Mouse (Mus musculus) stomach, embryonic 14.5 days (tissue): ENCODE data around the gene Rcsd1. TPM values are rescaled to one million over a fixed set of nuclear protein-coding genes. Genes with fewer than 3 reads are reported as not detected.

Experiments used
- ATAC-seq: fragments of 200-750 bp; cut with Nextera tagmentation; 2 replicates; pipeline ENCODE4 v1.8.0; 2017; ENCODE audit warnings: low read depth, moderate TSS enrichment; ENCODE audit not compliant: insufficient number of reproducible peaks, insufficient read depth, low FRiP score
- H3K27ac ChIP-seq: fragments of 300-500 bp; sonication (generic); 2 replicates; pipeline ENCODE4 v1.5.1; 2014; ENCODE audit warnings: mild to moderate bottlenecking, low read length, moderate library complexity, mixed read lengths
- H3K27me3 ChIP-seq: fragments of 300-500 bp; sonication (generic); 2 replicates; pipeline ENCODE4 v1.6.1; 2014; ENCODE audit warnings: low read length, control low read depth, mixed read lengths; ENCODE audit not compliant: control insufficient read depth, insufficient read depth
- H3K36me3 ChIP-seq: fragments of 300-500 bp; sonication (generic); 2 replicates; pipeline ENCODE4 v1.6.1; 2014; ENCODE audit warnings: mild to moderate bottlenecking, control low read depth, low read length, moderate library complexity, mixed read lengths; ENCODE audit not compliant: control insufficient read depth, insufficient read depth
- H3K4me1 ChIP-seq: fragments of 300-500 bp; sonication (generic); 2 replicates; pipeline ENCODE4 v1.6.1; 2014; ENCODE audit warnings: low read length, control low read depth, mixed read lengths; ENCODE audit not compliant: control insufficient read depth, insufficient read depth
- H3K4me2 ChIP-seq: fragments of 300-500 bp; sonication (generic); replicated peaks from 2 replicates; pipeline ENCODE4 v1.6.1; 2014; ENCODE audit warnings: low read depth, low read length, control low read depth
- H3K4me3 ChIP-seq: fragments of 300-500 bp; sonication (generic); 2 replicates; pipeline ENCODE4 v1.5.1; 2014; ENCODE audit warnings: low read depth, low read length, control low read depth
- H3K9ac ChIP-seq: fragments of 300-500 bp; sonication (generic); replicated peaks from 2 replicates; pipeline ENCODE4 v1.6.1; 2014; ENCODE audit warnings: low read depth, mild to moderate bottlenecking, control low read depth, low read length, moderate library complexity, mixed read lengths
- H3K9me3 ChIP-seq: fragments of 300-500 bp; sonication (generic); 2 replicates; pipeline ENCODE4 v1.6.1; 2016; ENCODE audit warnings: low read depth, low read length, control low read depth; ENCODE audit not compliant: control insufficient read depth
- WGBS: fragments of 180-500 bp; shearing (Covaris S2); extraction: QIAGEN DNeasy Blood & Tissue Kit; methylation state at CpG from one replicate; pipeline ENCODE4 v1.1.7; 2014; 5-methylcytosine and 5-hydroxymethylcytosine counted together
- microRNA-seq: library from miRNA; unstranded; fragments of <30 nt; microRNA quantifications from one replicate; pipeline ENCODE4, GENCODE M21; 2016
- polyA plus RNA-seq: library from polyadenylated mRNA; unstranded; fragments of >200 nt; fragmentation: Nextera tagmentation; extraction: Ambion mirVana; gene quantifications from 2 replicates; pipeline ENCODE4 v1.2.1, GENCODE M21; 2014

Gene Rcsd1
- polyA plus RNA-seq, 1 experiment from 2014 or later, result 44.0 TPM

DNA sequence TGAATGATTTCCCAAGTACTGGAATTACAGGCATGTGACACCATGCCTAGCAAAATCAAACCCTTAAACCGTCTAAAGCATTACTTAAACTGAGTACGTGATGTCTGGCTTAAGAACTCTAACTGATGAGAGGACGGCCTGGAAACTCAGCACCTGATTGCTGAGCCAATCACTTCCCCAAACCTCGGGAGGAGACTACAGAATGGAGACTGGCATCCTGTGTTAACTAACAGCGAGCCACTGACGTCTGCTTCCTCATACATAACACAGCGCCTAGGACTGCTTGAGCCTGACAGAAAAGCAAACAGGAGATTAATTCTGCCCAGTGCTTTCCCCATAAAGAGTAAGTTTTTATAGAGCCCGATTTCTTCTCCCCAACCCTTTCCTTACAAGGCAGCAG lies 105.4 kb downstream of the Rcsd1 start:
- H3K9me3 ChIP-seq, result no peaks in the 10 kb centered on the region
- H3K36me3 ChIP-seq, result peaks cover 48% of the 10 kb centered on the region
- no peak overlapping the region for H3K4me2 ChIP-seq
- H3K27ac ChIP-seq, result no peak overlapping the region
- H3K4me3 ChIP-seq, result no peak overlapping the region
- H3K27me3 ChIP-seq, result no peaks in the 10 kb centered on the region
- no peak overlapping the region for H3K9ac ChIP-seq
- no peak for ATAC-seq
- H3K4me1 ChIP-seq, result no peaks in the 10 kb centered on the region
- WGBS, result 81% methylated on average over 8 of the region's 8 CpGs

DNA sequence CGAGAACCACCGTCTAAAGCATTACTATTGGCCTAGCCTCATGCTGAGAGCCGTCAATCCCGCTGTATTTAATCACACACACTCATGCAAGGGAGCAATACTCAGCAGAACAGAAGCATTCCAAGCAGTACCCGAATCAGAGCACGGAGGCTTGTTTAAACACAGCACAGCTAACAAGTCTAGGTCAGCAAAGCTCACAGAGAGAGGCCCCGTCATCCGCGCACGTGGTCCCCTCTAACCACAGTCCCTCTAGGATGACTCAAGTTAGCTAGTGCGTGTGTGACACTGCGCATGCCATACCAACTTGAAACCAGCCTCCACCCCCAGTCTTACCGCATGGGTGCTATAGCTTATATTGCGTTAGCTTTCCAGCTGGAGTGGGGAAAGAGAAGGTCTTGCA lies 106.3 kb downstream of the Rcsd1 start:
- WGBS, result 86% methylated on average over 14 of the region's 14 CpGs
- ATAC-seq, result peak; percentile 46; the same call in 1 of the 2 replicates

DNA sequence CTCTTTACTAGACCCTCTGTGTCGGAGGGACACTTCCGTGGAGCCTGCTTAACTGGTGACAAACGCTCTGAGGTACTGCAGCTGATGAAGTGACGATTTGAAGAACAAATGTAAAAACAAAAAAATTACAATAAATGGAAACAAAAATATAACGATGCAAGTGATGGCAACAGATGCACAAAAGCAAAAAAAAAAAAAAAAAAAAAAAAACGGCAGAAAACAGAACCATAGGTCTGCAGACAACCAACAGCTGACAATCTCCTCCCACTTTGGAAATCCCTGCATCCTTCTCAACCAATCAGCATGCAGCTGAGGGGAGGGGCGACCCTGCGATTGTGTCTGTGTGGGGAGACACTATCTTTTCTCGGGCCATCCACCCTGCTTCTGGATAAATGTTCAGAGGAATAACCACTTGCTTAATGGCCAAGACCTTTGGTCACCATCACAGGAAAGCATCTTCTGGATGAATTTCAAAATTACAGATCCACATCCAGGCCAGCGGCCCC lies 107.7 kb downstream of the Rcsd1 start:
- Histone ChIP-seq H3K4me3 (no peak overlapping the region), H3K27ac (no peak overlapping the region), H3K4me2 (no peak overlapping the region), H3K9me3 (no peaks in the 10 kb centered on the region), H3K36me3 (peaks cover 52% of the 10 kb centered on the region), H3K9ac (no peak overlapping the region), H3K27me3 (no peaks in the 10 kb centered on the region), H3K4me1 (no peaks in the 10 kb centered on the region)
- no peak for ATAC-seq
- WGBS, result 85% methylated on average over 9 of the region's 10 CpGs

More for the DNA sequence above, 106.3 kb downstream of the Rcsd1 start:
- no peak overlapping the region for H3K27ac ChIP-seq
- H3K36me3 ChIP-seq, result peaks cover 52% of the 10 kb centered on the region
- H3K4me2 ChIP-seq, result no peak overlapping the region
- no peak overlapping the region for H3K4me3 ChIP-seq
- no peaks in the 10 kb centered on the region for H3K27me3 ChIP-seq
- H3K9ac ChIP-seq, result no peak overlapping the region
- H3K9me3 ChIP-seq, result no peaks in the 10 kb centered on the region
- H3K4me1 ChIP-seq, result no peaks in the 10 kb centered on the region

Small RNA genes lying within 50 kb of the gene (microRNA-seq; reads per million reads assigned to microRNA genes)
- not detected for gene Gm44458

Other genes with a start within 250 kb of the Rcsd1 start
- gene Dcaf6, start 249.3 kb downstream of the Rcsd1 start, polyA plus RNA-seq, result 24.5 and 26.1 TPM in 2 replicates
- 154 and 161 TPM in 2 replicates for gene Mpc2, start 249.1 kb downstream of the Rcsd1 start, polyA plus RNA-seq
- gene Adcy10, start 224.6 kb downstream of the Rcsd1 start, polyA plus RNA-seq, result 0.39 TPM in 1 of 2 replicates, not detected in the other
- gene Mpzl1, start 75.2 kb downstream of the Rcsd1 start, polyA plus RNA-seq, result 201 and 203 TPM in 2 replicates
- 62.0 and 63.4 TPM in 2 replicates for gene Creg1, start 54.0 kb upstream of the Rcsd1 start, polyA plus RNA-seq
- gene Cd247, start 78.9 kb upstream of the Rcsd1 start, polyA plus RNA-seq, result 0.80 and 1.5 TPM in 2 replicates